ENCODE assay signal across 9 mouse cellular contexts in the genomic region with DNA sequence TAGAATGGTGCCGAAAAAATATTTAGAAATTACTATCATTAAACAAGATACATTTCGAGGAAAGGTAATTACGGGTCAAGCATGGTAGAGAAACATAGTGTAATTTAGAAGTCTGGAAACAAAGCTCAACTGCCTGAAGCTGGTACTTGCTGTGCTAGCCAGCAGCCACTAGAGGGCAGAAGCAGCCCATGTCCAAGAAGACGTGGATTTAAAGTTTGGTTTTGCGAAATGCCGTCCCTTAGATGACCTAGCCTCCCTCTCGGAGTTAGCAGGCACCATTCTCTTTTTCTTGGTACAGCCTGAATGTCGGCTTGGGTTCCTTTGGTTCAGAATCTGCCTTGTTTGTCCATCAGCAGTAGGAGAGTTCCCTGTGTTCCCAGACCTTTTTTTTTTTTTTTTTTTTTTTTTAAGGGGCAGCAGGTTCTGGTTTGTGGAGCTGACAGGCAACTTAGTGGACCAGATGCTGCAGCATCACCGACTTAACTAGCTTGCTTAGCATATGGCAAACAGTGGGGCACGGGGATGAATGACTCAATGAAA. TPM values are rescaled to one million over a fixed set of nuclear protein-coding genes. Genes with fewer than 3 reads are reported as not detected.
A peak's percentile ranks its signal among the peaks of the same experiment; 100 is the strongest.
DNase-seq lines count a peak whose midpoint lies in the region; ATAC-seq and TF ChIP-seq lines count a peak whose summit lies in the region.
"Had no signal": no experiment of that assay in that cellular context is flagged by ENCODE, and none has a peak within 500 bp of the region (broad histone marks: within the 10 kb centered on the region; RNA-seq: fewer than 3 reads in every experiment).

No protein-coding gene starts in this region.

- DNase-seq in cerebellum, adult 11 months, result peak; percentile 35
- DNase-seq in thymus, adult 2 months, result peak; percentile 33
- DNase-seq in thymus, adult 18-20 months, result no peak
- DNase-seq in embryo, embryonic 11 days, result peak; percentile 81
- DNase-seq in lung, postnatal 0 days (ENCODE audit: low spot score), result peak; percentile 79
- peak; percentile 71 to 82 for DNase-seq in right cerebral cortex, postnatal 10 days (ENCODE audit: low spot score in 2 of 2)

- H3K4me1 ChIP-seq in thymus, adult 2 months (replicated peaks; ENCODE audit: control insufficient read depth, insufficient read depth, low read length), result no peaks in the 10 kb centered on the region
- H3K4me1 ChIP-seq in hindbrain, embryonic 12.5 days, result no peaks in the 10 kb centered on the region
- H3K4me1 ChIP-seq in lung, postnatal 0 days (ENCODE audit: insufficient read depth, low read depth, low read length), result no peaks in the 10 kb centered on the region
- H3K4me1 ChIP-seq: liver, embryonic 15.5 days had no signal

- TF ChIP-seq EP300 in lung, postnatal 0 days (IDR thresholded peaks at IDR 0.05), result no peak

- peak; percentile 45; the same call in 1 of the 2 replicates for TF ChIP-seq CTCF in thymus, adult 2 months (IDR thresholded peaks at IDR 0.05; ENCODE audit: borderline replicate concordance, control insufficient read depth, extremely low read depth, insufficient read depth, low read length, poor library complexity)
- peak; percentile 95 for TF ChIP-seq CTCF in lung, postnatal 0 days (IDR thresholded peaks at IDR 0.05)

- H3K27ac ChIP-seq in thymus, adult 2 months (ENCODE audit: control insufficient read depth, insufficient read depth, low read length), result no peak overlapping the region
- no peak overlapping the region for H3K27ac ChIP-seq in hindbrain, embryonic 12.5 days
- H3K27ac ChIP-seq in lung, postnatal 0 days (ENCODE audit: low read length), result no peak overlapping the region
- H3K27ac ChIP-seq: liver, embryonic 15.5 days had no signal

- H3K9ac ChIP-seq in hindbrain, embryonic 12.5 days, result no peak overlapping the region
- no peak overlapping the region for H3K9ac ChIP-seq in lung, postnatal 0 days (replicated peaks; ENCODE audit: low read depth)
- H3K9ac ChIP-seq: liver, embryonic 15.5 days had no signal

- no peak overlapping the region for H3K4me3 ChIP-seq in thymus, adult 2 months (ENCODE audit: control insufficient read depth, insufficient read depth, low read length)
- H3K4me3 ChIP-seq in hindbrain, embryonic 12.5 days, result no peak overlapping the region
- H3K4me3 ChIP-seq in lung, postnatal 0 days (ENCODE audit: low read depth, low read length), result no peak overlapping the region
- H3K4me3 ChIP-seq: liver, embryonic 15.5 days had no signal

- 4% methylated on average over 10 of the region's 10 CpGs for WGBS in thymus, adult 2 months
- 3% methylated on average over 10 of the region's 10 CpGs for WGBS in hindbrain, embryonic 12.5 days
- WGBS in lung, postnatal 0 days, result 3% methylated on average over 10 of the region's 10 CpGs

- no peaks in the 10 kb centered on the region; the same call in 1 of the 2 replicates for H3K27me3 ChIP-seq in thymus, adult 2 months (ENCODE audit: control insufficient read depth, insufficient read depth, low read length)
- H3K27me3 ChIP-seq in hindbrain, embryonic 12.5 days, result peaks cover 10% of the 10 kb centered on the region
- H3K27me3 ChIP-seq in lung, postnatal 0 days (replicated peaks; ENCODE audit: insufficient read depth, low read length), result no peaks in the 10 kb centered on the region; the same call in none of the 2 replicates

- H3K9me3 ChIP-seq in hindbrain, embryonic 12.5 days (replicated peaks), result no peaks in the 10 kb centered on the region
- no peaks in the 10 kb centered on the region for H3K9me3 ChIP-seq in lung, postnatal 0 days (ENCODE audit: low read length)
- H3K9me3 ChIP-seq: liver, embryonic 15.5 days had no signal

- no peak for TF ChIP-seq POLR2A in thymus, adult 2 months (IDR thresholded peaks at IDR 0.05; ENCODE audit: control insufficient read depth, extremely low read depth, insufficient read depth, low read length, poor library complexity)

- H3K4me2 ChIP-seq in hindbrain, embryonic 12.5 days (replicated peaks), result peak overlapping the region; percentile 24; the same call in 1 of the 2 replicates
- no peak overlapping the region for H3K4me2 ChIP-seq in lung, postnatal 0 days (replicated peaks; ENCODE audit: low read depth, low read length)
- H3K4me2 ChIP-seq: liver, embryonic 15.5 days had no signal

- H3K36me3 ChIP-seq in thymus, adult 2 months (ENCODE audit: control insufficient read depth, insufficient read depth, low read length), result no peaks in the 10 kb centered on the region
- no peaks in the 10 kb centered on the region for H3K36me3 ChIP-seq in hindbrain, embryonic 12.5 days
- H3K36me3 ChIP-seq in lung, postnatal 0 days (ENCODE audit: insufficient read depth, low read length), result no peaks in the 10 kb centered on the region
- H3K36me3 ChIP-seq: liver, embryonic 15.5 days had no signal

- no peak for ATAC-seq in cerebellum, adult (ENCODE audit: insufficient number of reproducible peaks, low FRiP score, low TSS enrichment)
- no peak for ATAC-seq in hindbrain, embryonic 12.5 days (ENCODE audit: low FRiP score)
- ATAC-seq in lung, postnatal 0 days, result no peak

RNA-seq across cellular contexts. Expression of a gene that starts 0.8 kb away (rescaled TPM):
- polyA plus RNA-seq in thymus, adult 2 months (2012; rRNA removed), result not detected in 2 replicates
- polyA plus RNA-seq in hindbrain, embryonic 12.5 days (2016; fragmentation: Nextera tagmentation; extraction: Ambion mirVana), result not detected in 2 replicates
- polyA plus RNA-seq in lung, postnatal 0 days (2015; fragmentation: Nextera tagmentation; extraction: Ambion mirVana), result not detected in 2 replicates
- polyA plus RNA-seq: liver, embryonic 15.5 days had no signal

RNA-seq across cellular contexts. Expression of a gene that starts 9.9 kb away (rescaled TPM):
- 0.09 TPM in 1 of 2 replicates, not detected in the other for polyA plus RNA-seq in thymus, adult 2 months (2012; rRNA removed)
- not detected in 2 replicates for polyA plus RNA-seq in hindbrain, embryonic 12.5 days (2016; fragmentation: Nextera tagmentation; extraction: Ambion mirVana)
- polyA plus RNA-seq in lung, postnatal 0 days (2015; fragmentation: Nextera tagmentation; extraction: Ambion mirVana), result 0.18 and 0.19 TPM in 2 replicates
- polyA plus RNA-seq: liver, embryonic 15.5 days had no signal

RNA-seq across cellular contexts. Expression of a gene that starts 18.5 kb away (rescaled TPM):
- not detected in 2 replicates for polyA plus RNA-seq in thymus, adult 2 months (2012; rRNA removed)
- polyA plus RNA-seq in hindbrain, embryonic 12.5 days (2016; fragmentation: Nextera tagmentation; extraction: Ambion mirVana), result not detected in 2 replicates
- polyA plus RNA-seq in lung, postnatal 0 days (2015; fragmentation: Nextera tagmentation; extraction: Ambion mirVana), result not detected in 2 replicates
- polyA plus RNA-seq: liver, embryonic 15.5 days had no signal

RNA-seq across cellular contexts. Expression of a gene that starts 58.2 kb away (rescaled TPM):
- 99.8 and 101 TPM in 2 replicates for polyA plus RNA-seq in thymus, adult 2 months (2012; rRNA removed)
- 97.2 and 98.7 TPM in 2 replicates for polyA plus RNA-seq in hindbrain, embryonic 12.5 days (2016; fragmentation: Nextera tagmentation; extraction: Ambion mirVana)
- 78.5 and 87.6 TPM in 2 replicates for polyA plus RNA-seq in lung, postnatal 0 days (2015; fragmentation: Nextera tagmentation; extraction: Ambion mirVana)

Comparison
In these comparisons a context has a peak if more than half of its experiments do, and no peak if none do; other contexts are left out.
1. DNase-seq: peak in cerebellum, adult 11 months (single experiment), thymus, adult 2 months (single experiment), embryo, embryonic 11 days (single experiment), lung, postnatal 0 days (single experiment) and right cerebral cortex, postnatal 10 days (2 of 2); none in thymus, adult 18-20 months (0 of 2).